Mouse (Mus musculus) gastrocnemius, postnatal 4 days (tissue): ENCODE measurements around the gene Cdk19. TPM values are rescaled to one million over a fixed set of nuclear protein-coding genes. Genes with fewer than 3 reads are reported as not detected.
A peak's percentile ranks its signal among the peaks of the same experiment; 100 is the strongest.
"Not testable (repeated sequence)": the region's sequence is repeated elsewhere in the genome, so short reads cannot be mapped to it uniquely, and the experiment has no call there.

Experiments
- DNase-seq, 2 experiments: peaks; one replicate each; pipeline ENCODE4 v3.0.0; 2021 to 2022; ENCODE audit warnings: low spot score in 2 of 2, mixed read lengths in 2 of 2
- total RNA-seq, 2 experiments: library from RNA; stranded (reverse); gene quantifications; 2 replicates each; pipeline ENCODE4 v1.2.3; 2021

Gene Cdk19
- total RNA-seq, 2 experiments from 2014 or later, result 8.7 to 10.3 TPM

DNA sequence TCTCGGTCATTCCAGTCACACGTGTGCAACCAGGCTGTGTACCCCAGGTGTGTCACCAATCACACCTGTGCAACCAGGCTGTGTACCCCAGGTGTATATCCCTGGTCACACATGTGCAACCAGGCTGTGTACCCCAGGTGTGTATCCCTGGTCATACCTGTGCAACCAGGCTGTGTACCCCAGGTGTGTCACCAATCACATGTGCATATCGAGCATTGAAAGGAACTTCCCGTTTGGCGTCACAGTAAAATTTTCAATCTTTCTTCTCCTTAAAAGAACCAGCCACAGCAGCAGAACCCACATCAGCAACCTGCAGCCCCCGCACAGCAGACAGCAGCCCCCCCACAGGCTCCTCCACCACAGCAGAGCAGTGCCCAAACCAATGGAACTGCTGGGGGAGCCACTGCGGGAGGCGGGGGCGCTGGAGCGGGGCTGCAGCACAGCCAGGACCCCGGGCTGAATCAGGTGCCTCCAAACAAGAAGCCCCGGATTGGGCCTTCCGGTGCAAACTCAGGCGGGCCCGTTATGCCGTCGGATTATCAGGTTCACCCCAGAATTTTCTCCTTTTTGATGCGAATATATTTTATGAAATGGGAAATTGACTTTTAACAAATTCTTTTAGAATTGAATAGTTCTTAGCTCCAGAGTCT is 138.2 kb downstream of the Cdk19 start:
- DNase-seq, result no peak

GRCm38 (mm10) chr10:40478626-40479025 is 139.3 kb downstream of the Cdk19 start:
- no peak for DNase-seq

DNA sequence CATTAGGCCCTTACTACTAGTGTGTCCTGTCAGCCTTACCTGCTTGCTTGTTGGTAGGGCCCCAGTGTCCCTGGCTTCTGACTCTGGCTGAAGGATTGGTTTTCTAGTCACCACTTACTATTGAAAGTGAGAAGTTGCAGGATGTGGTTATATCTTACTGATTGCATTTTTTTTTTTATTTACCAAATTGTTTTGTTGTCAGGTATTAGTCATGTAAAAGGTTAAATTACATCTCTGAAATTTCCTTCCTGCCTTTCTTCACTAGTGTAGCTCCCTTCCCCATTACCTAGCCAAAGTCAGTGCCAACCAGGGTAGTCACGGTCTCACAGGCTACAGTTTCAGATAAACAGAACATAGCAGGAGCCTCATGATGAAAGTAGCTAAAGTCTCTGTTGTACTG is 139.9 kb downstream of the Cdk19 start:
- DNase-seq, result no peak

DNA sequence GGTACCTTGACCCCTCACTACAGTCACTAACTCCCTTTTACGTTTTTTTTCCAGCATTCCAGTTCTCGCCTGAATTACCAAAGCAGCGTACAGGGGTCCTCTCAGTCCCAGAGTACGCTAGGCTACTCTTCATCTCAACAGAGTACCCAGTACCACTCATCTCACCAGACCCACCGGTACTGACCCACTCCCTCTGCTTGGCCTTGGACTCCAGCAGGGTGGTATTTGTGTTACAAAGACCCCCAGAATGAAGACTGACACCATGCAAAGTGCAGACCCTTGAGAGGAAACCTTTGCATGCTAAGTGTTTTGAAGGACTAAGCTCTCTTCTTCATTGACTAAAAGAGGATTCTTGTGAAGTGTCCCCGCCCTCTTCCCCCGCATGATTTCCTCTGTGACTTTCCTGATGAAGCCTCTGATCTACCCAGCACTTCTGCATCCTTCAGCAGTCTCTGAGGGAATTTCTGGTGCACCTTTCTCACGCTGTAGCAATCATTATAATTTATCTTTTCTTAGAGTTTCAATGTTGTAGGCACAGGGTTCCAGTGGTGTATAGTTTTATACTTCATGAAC is 140.3 kb downstream of the Cdk19 start:
- no peak for DNase-seq

DNA sequence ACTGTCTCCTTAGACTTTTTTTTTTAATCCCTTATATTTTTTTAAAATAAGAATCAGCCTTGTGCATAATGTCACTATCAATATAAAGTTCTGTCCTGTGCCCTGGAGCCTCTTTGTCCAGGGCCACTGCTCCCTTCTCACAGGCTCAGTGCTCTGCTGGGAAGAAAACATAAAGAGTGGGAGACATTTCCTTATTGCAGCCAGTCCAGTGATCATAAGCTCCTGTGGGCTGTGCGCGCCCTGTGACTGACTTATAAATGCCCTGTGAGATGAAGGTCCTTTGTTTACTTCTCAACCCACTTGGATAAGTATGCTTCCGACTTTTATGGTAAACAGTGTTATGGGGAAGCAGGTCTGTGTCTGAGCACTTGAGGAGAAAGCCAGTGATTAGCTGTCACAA is 142.2 kb downstream of the Cdk19 start:
- no peak for DNase-seq

DNA sequence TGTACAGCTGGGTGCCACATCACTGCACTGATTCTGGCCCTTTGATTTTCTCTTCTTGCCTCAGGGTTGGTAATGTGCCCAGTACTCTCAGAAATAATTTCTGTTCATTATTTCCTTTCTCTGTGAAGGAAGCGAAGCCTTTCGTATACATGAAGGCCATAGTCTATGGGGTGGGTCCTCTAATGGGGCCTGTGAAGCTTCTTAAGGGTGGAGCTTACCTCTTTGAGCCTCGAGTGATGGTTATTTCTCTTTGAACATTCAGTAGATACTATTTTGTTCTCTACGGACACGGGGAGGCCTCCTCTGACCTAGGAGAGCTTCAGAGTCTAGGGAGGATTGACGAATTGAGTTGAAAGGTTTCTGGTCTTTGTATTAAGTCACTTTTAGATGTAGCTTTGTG is 142.9 kb downstream of the Cdk19 start:
- no peak for DNase-seq

DNA sequence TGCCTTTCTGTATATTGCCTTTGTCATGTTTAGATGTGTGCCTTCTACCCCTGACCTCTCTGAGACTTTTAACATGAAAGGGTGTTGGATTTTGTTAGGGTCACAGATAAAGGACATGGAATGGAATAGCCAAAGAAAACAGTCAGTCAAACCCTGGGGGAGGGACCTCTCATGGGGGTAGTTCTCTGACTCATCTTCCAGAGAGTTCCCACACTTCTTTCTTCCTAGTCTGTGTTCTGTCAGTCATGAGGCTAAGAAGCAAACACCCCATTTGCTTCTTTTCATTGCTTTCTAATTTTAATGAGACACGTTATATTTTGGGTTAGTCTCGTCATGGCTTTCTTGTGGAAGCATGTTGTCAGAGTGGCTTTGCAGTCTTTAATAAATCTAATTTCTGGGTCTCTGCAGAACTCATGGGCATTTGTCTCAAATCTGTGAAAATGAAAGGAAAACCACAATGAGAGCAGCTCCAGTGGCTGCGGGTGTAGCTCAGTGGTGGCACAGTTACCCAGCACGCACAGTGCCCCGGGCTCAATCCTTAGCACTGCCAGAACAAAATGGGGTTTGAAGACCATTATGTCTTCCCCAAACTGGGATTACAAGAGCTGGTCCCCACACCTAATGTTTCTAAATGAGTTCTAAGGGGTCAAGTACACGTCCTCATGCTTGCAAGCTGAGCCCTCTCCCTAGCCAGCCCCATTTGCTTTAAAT is 149.9 kb downstream of the Cdk19 start:
- DNase-seq, result no peak

DNA sequence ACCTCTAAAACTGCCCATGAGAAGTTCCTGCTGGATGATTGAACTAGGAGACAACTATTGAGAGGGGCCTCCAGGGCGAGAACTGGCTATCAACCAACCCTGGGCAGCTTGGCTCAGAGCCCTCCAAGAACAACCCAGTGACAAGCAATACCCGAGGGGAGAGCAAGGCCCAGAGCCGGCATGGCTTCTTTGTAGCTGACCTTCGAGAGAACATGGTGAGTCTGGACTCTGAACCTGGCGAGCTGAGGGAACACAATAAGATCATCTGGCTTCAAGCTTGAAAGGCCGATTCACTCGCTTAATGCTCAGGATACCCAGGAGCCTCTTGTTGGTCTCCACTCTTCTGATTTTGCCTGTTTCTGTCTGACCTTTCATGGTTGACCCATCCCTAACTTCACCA is 151.8 kb downstream of the Cdk19 start:
- no peak for DNase-seq

DNA sequence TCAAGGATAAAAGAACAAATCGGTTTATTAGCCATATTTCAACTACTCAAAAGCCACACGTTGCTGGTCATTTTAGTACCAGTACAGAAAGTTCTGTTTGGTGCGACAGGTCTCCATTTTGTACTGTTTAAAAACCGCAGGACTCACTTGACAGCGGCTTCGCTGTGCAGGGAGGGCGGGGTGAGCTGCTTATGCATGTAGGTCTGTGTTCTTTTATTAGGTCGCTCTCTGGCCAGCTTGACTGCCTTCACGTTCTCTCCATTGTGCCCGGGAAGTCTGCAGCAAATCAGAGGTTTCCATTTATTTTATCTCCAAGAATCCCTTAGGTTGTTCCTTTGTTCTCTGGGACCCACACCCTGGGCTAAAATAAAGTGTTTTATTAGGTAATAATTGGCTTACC is 152.4 kb downstream of the Cdk19 start:
- DNase-seq, result no peak

- no peak for DNase-seq
Observed at GRCm38 (mm10) chr10:40494181-40495162, 155.1 kb downstream of the Cdk19 start.

- DNase-seq, result no peak
Observed at GRCm38 (mm10) chr10:40497301-40498041, 158.1 kb downstream of the Cdk19 start.

DNA sequence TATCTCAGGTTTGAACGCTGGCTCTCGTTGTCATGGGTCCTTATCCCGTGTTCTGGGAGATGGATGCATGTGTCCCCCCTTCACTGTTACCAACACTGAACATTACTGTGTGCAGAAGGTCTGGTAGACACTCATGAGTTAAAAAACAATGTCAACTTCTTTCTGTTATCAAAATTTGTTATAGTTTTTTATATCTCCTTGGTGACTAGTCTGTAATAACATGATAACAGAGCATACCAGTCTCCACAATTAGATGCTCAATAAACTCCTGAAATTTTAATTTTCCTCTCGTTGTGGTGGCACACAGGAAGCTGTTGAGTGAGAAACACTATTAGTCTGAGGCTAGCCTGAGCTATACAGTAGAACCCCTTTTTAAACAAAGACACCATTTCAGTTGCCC is 159.1 kb downstream of the Cdk19 start:
- DNase-seq, result no peak

GRCm38 (mm10) chr10:40499314-40500252 is 160.2 kb downstream of the Cdk19 start:
- DNase-seq, result peak in 1 of 2 experiments; percentile 19

- DNase-seq, result no peak
Observed at GRCm38 (mm10) chr10:40500723-40501245, 161.4 kb downstream of the Cdk19 start.

GRCm38 (mm10) chr10:40502734-40503133 is 163.4 kb downstream of the Cdk19 start:
- no peak for DNase-seq

DNA sequence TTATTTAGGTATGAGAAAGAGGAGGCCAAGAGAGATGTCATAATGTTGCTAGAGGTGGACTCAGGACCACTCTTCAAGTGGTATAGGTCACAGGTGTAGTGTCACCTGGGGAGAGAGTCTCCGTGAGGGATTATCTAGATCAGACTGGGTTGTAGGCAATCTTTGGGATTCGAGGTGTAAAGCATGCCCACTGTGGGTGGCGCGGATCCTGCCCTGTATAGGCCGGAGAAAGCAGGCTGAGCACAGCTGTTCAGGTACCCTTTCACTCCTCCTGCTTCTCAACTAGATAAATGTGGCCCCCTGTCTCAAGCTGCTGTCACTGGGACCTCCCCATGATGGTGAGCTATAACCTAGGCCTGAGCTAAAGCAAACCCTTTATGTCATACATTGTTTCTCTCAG is 171.0 kb downstream of the Cdk19 start:
- DNase-seq, result no peak

- DNase-seq, result no peak
Observed at GRCm38 (mm10) chr10:40511221-40511677, 171.9 kb downstream of the Cdk19 start.

DNA sequence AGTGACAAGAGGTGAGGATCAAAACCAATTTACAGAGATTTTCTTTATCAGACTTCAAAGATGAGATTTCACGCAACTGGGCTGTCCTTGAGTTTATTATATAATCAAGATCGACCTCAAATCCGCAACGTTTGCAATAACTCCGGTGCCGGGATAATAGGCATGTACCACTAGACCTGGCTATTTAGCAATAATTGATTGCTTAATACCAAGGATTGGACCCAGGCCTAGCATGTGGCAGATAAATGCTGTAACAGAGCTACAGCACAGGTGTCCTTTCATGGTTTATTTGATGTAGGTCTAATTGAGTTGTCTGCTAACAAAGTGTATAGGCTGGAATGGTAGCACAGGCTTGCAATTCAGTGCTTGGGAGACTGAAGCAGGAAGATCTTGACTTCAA is 172.8 kb downstream of the Cdk19 start:
- DNase-seq, result no peak

DNA sequence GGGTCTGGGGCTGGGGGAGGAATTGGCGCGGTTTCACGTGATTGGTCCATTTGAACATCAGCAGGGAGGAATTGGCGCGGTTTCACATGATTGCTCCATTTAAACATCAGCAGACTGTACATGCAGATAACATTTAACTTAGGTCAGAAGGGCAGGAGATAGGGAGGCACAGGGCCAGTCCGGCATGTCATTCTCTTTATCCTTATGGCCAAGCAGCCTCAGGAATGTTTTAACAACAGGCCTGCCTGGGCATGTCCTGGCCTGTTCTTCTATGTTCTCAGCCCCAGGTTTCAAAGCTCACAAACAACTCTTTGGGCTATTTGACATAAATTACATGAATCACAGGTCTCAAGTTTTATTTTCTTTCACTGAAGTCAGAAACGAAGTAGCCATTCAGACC is 173.6 kb downstream of the Cdk19 start:
- not testable (repeated sequence) for DNase-seq
